Mouse (Mus musculus): ENCODE data around the gene Kdelc1. TPM values are rescaled to one million over a fixed set of nuclear protein-coding genes. Genes with fewer than 3 reads are reported as not detected.

Gene Kdelc1
- polyA plus RNA-seq, 1 experiment from 2014 or later: 59.1 TPM

DNA sequence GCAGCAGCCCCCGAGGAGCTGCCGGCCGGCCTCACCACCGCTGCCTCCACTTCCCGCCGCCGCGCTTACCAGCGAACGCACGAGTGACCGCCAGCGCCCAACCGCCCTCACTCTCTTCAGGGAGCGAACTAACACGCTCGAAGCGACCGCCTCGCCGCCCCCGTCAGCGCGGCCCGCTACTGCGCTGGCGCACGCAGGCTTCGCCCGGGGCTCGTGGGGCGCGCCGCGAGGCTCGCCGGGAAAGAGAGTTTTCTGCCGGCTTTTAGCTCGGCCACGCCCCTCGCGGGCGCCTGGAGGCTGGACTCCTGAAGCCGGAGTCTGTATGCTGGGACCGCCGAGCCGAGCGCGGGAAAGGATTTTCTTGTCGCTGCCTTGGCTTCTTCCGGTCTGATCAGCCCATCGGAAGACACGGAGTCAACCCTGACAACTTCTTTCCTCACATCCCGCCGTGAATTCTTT lies 16.3 kb downstream of the Kdelc1 start, which contains the start of gene Tex30:
Gene Tex30 (minus strand): TSS at position 183 of the 459 bp plus-strand sequence.
- WGBS: 0% methylated on average over 55 of the region's 55 CpGs
- DNase-seq (ENCODE audit: low spot score) (peak; percentile 99), ATAC-seq (ENCODE audit: insufficient read depth, low FRiP score, low TSS enrichment) (peak; percentile 95)
- Histone ChIP-seq H3K27me3 (ENCODE audit: control insufficient read depth, insufficient read depth, low read length) (no peaks in the 10 kb centered on the region), H3K4me2 (ENCODE audit: low read depth) (peak within 1 kb of the TSS; percentile 57), H3K36me3 (ENCODE audit: control insufficient read depth, insufficient read depth, low read length) (no peaks in the 10 kb centered on the region), H3K9me3 (ENCODE audit: control insufficient read depth, low read length) (no peaks in the 10 kb centered on the region), H3K27ac (ENCODE audit: low read depth, low read length) (peak within 1 kb of the TSS; percentile 80), H3K9ac (ENCODE audit: low read length) (peak within 1 kb of the TSS; percentile 82), H3K4me3 (ENCODE audit: low read depth, low read length) (peak within 1 kb of the TSS; percentile 74), H3K4me1 (ENCODE audit: control insufficient read depth, insufficient read depth, low read length) (no peaks in the 10 kb centered on the region)

- WGBS: under 1% methylated on average over 55 of the region's 55 CpGs
- Histone ChIP-seq H3K4me3 (ENCODE audit: low read depth, low read length) (peak overlapping the region; percentile 74), H3K27ac (ENCODE audit: low read depth, low read length) (peak overlapping the region; percentile 80), H3K4me1 (ENCODE audit: control insufficient read depth, insufficient read depth, low read length) (no peaks in the 10 kb centered on the region), H3K4me2 (ENCODE audit: low read depth) (peak overlapping the region; percentile 57), H3K27me3 (ENCODE audit: control insufficient read depth, insufficient read depth, low read length) (no peaks in the 10 kb centered on the region), H3K9ac (ENCODE audit: low read length) (peak overlapping the region; percentile 82), H3K36me3 (ENCODE audit: control insufficient read depth, insufficient read depth, low read length) (no peaks in the 10 kb centered on the region), H3K9me3 (ENCODE audit: control insufficient read depth, low read length) (no peaks in the 10 kb centered on the region)
- peak; percentile 80 for ATAC-seq (ENCODE audit: insufficient read depth, low FRiP score, low TSS enrichment)
- no peak for DNase-seq (ENCODE audit: low spot score)
Measured at GRCm38 (mm10) chr1:44101448-44102225, 17.0 kb downstream of the Kdelc1 start.

DNA sequence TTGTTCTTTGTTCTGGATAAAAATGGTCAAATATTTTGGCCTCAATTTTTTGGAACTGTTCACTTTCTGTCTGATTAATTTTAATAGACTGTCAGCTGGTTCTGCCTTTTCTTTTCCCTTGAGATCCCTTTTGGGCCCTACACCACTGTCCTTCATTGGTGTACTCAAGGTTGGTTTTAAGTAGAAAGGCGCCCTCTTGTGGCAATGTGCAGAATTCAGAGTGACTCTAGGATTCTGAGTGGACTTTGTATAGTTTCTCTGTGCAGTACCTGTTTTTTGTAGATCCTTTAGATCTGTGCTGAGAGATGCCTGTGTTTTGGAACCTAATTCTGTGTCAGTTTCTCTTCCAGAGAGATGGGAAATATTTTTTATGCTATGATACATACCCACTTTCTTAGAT lies 54.0 kb downstream of the Kdelc1 start:
- Histone ChIP-seq H3K4me3 (ENCODE audit: low read depth, low read length) (no peak overlapping the region), H3K9ac (ENCODE audit: low read length) (no peak overlapping the region), H3K27me3 (ENCODE audit: control insufficient read depth, insufficient read depth, low read length) (no peaks in the 10 kb centered on the region), H3K27ac (ENCODE audit: low read depth, low read length) (no peak overlapping the region), H3K36me3 (ENCODE audit: control insufficient read depth, insufficient read depth, low read length) (no peaks in the 10 kb centered on the region), H3K9me3 (ENCODE audit: control insufficient read depth, low read length) (no peaks in the 10 kb centered on the region), H3K4me1 (ENCODE audit: control insufficient read depth, insufficient read depth, low read length) (no peaks in the 10 kb centered on the region), H3K4me2 (ENCODE audit: low read depth) (no peak overlapping the region)
- DNase-seq (ENCODE audit: low spot score) (peak; percentile 26), ATAC-seq (ENCODE audit: insufficient read depth, low FRiP score, low TSS enrichment) (no peak)
- WGBS: 0% methylated on average over 1 of the region's 1 CpGs

GRCm38 (mm10) chr1:44063439-44063838 lies 55.2 kb downstream of the Kdelc1 start:
- H3K9ac ChIP-seq (ENCODE audit: low read length): no peak overlapping the region
- no peak for ATAC-seq (ENCODE audit: insufficient read depth, low FRiP score, low TSS enrichment)
- 96% methylated on average over 6 of the region's 6 CpGs for WGBS
- H3K9me3 ChIP-seq (ENCODE audit: control insufficient read depth, low read length): no peaks in the 10 kb centered on the region
- no peak overlapping the region for H3K4me2 ChIP-seq (ENCODE audit: low read depth)
- no peaks in the 10 kb centered on the region for H3K4me1 ChIP-seq (ENCODE audit: control insufficient read depth, insufficient read depth, low read length)
- no peak overlapping the region for H3K4me3 ChIP-seq (ENCODE audit: low read depth, low read length)
- H3K27me3 ChIP-seq (ENCODE audit: control insufficient read depth, insufficient read depth, low read length): no peaks in the 10 kb centered on the region
- DNase-seq (ENCODE audit: low spot score): no peak
- H3K36me3 ChIP-seq (ENCODE audit: control insufficient read depth, insufficient read depth, low read length): no peaks in the 10 kb centered on the region
- no peak overlapping the region for H3K27ac ChIP-seq (ENCODE audit: low read depth, low read length)

DNA sequence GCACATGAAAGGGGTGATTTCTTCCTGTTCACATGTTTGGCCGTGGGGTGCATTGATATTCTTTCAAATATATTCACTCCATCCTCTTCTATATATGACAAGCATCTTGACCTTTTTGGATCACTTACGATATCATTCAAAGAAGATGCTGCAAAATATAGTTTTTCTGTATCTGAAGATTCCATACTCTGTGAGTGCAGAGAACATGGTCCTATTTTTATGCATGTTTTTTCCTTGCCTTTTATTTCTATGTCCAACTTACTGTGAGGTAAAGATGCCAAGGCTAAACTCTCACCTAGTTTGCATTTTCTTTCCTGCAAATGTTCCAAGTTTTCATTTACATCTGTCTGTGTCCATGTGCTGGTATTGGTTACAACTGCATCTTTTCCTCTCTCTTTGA lies 56.8 kb downstream of the Kdelc1 start, which contains the start of gene Gm8251:
Gene Gm8251 (minus strand): TSS at position 101 of the 400 bp plus-strand sequence.
- WGBS: 96% methylated on average over 2 of the region's 2 CpGs
- no peak for ATAC-seq (ENCODE audit: insufficient read depth, low FRiP score, low TSS enrichment)

GRCm38 (mm10) chr1:44057805-44058204 lies 60.8 kb downstream of the Kdelc1 start:
- H3K4me3 ChIP-seq (ENCODE audit: low read depth, low read length): no peak overlapping the region
- no peak overlapping the region for H3K4me2 ChIP-seq (ENCODE audit: low read depth)
- H3K27me3 ChIP-seq (ENCODE audit: control insufficient read depth, insufficient read depth, low read length): no peaks in the 10 kb centered on the region
- WGBS: 85% methylated on average over 3 of the region's 3 CpGs
- DNase-seq (ENCODE audit: low spot score) (no peak), ATAC-seq (ENCODE audit: insufficient read depth, low FRiP score, low TSS enrichment) (no peak)
- H3K9me3 ChIP-seq (ENCODE audit: control insufficient read depth, low read length): no peaks in the 10 kb centered on the region
- no peaks in the 10 kb centered on the region for H3K4me1 ChIP-seq (ENCODE audit: control insufficient read depth, insufficient read depth, low read length)
- no peak overlapping the region for H3K27ac ChIP-seq (ENCODE audit: low read depth, low read length)
- H3K9ac ChIP-seq (ENCODE audit: low read length): no peak overlapping the region
- no peaks in the 10 kb centered on the region for H3K36me3 ChIP-seq (ENCODE audit: control insufficient read depth, insufficient read depth, low read length)

More for the DNA sequence above, 56.8 kb downstream of the Kdelc1 start, which contains the start of gene Gm8251:
- no peak within 1 kb of the TSS for H3K4me3 ChIP-seq (ENCODE audit: low read depth, low read length)
- H3K4me2 ChIP-seq (ENCODE audit: low read depth): no peak within 1 kb of the TSS
- no peak for DNase-seq (ENCODE audit: low spot score)
- H3K27ac ChIP-seq (ENCODE audit: low read depth, low read length): no peak within 1 kb of the TSS
- H3K9ac ChIP-seq (ENCODE audit: low read length): no peak within 1 kb of the TSS
- H3K27me3 ChIP-seq (ENCODE audit: control insufficient read depth, insufficient read depth, low read length): no peaks in the 10 kb centered on the region
- H3K9me3 ChIP-seq (ENCODE audit: control insufficient read depth, low read length): no peaks in the 10 kb centered on the region
- H3K4me1 ChIP-seq (ENCODE audit: control insufficient read depth, insufficient read depth, low read length): no peaks in the 10 kb centered on the region
- no peaks in the 10 kb centered on the region for H3K36me3 ChIP-seq (ENCODE audit: control insufficient read depth, insufficient read depth, low read length)

Other genes with a start within 250 kb of the Kdelc1 start
- gene Tpp2, start 185.2 kb downstream of the Kdelc1 start, polyA plus RNA-seq (2014; fragmentation: Nextera tagmentation; extraction: Ambion mirVana): 69.2 and 69.6 TPM in 2 replicates
- gene Mettl21c, start 98.8 kb downstream of the Kdelc1 start, polyA plus RNA-seq (2014; fragmentation: Nextera tagmentation; extraction: Ambion mirVana): 0.54 and 0.69 TPM in 2 replicates
- gene Gm8251, start 56.9 kb downstream of the Kdelc1 start, polyA plus RNA-seq (2014; fragmentation: Nextera tagmentation; extraction: Ambion mirVana): 0.16 and 0.18 TPM in 2 replicates
- gene Tex30, start 16.4 kb downstream of the Kdelc1 start, polyA plus RNA-seq (2014; fragmentation: Nextera tagmentation; extraction: Ambion mirVana): 93.6 and 106 TPM in 2 replicates
- 31.1 and 31.2 TPM in 2 replicates for gene Bivm, start 149 bp upstream of the Kdelc1 start, polyA plus RNA-seq (2014; fragmentation: Nextera tagmentation; extraction: Ambion mirVana)
- 38.7 and 39.5 TPM in 2 replicates for gene Ercc5, start 28.9 kb upstream of the Kdelc1 start, polyA plus RNA-seq (2014; fragmentation: Nextera tagmentation; extraction: Ambion mirVana)
- not detected in 2 replicates for gene Mettl21e, start 100.2 kb upstream of the Kdelc1 start, polyA plus RNA-seq (2014; fragmentation: Nextera tagmentation; extraction: Ambion mirVana)